In genomic region chr11:111083009-111083408, GRCm38 (mm10) we compare ENCODE assay signal across 25 mouse cellular contexts. TPM values are rescaled to one million over a fixed set of nuclear protein-coding genes. Genes with fewer than 3 reads are reported as not detected.
A peak's percentile ranks its signal among the peaks of the same experiment; 100 is the strongest.
DNase-seq lines count a peak whose midpoint lies in the region; ATAC-seq lines count a peak whose summit lies in the region.
"Had no signal": no experiment of that assay in that cellular context is flagged by ENCODE, and none has a peak within 500 bp of the region (broad histone marks: within the 10 kb centered on the region; RNA-seq: fewer than 3 reads in every experiment).

No protein-coding gene starts in this region.

- H3K4me1 ChIP-seq in intestine, embryonic 15.5 days (replicated peaks) = no peaks in the 10 kb centered on the region
- H3K4me1 ChIP-seq in intestine, embryonic 16.5 days (ENCODE audit: control insufficient read depth, insufficient read depth, low read length) = no peaks in the 10 kb centered on the region
- 0 out of 2 replicates have a peak, but pooled peaks cover 3% of the 10 kb centered on the region for H3K4me1 ChIP-seq in midbrain, embryonic 10.5 days
- H3K4me1 ChIP-seq: embryonic facial prominence, embryonic 13.5 days; embryonic facial prominence, embryonic 15.5 days; forebrain, embryonic 13.5 days; forebrain, embryonic 15.5 days had no signal

- 0 out of 2 replicates have a peak, but pooled peaks have one; percentile 42 for ATAC-seq in intestine, embryonic 15.5 days
- ATAC-seq in intestine, embryonic 16.5 days = no peak
- ATAC-seq in megakaryocyte, adult 5-6 weeks (ENCODE audit: poor library complexity, severe bottlenecking) = no peak
- ATAC-seq: activated CD4-positive, CD25-positive, alpha-beta regulatory T cell, adult 4 months; forebrain, embryonic 13.5 days; forebrain, embryonic 15.5 days; forebrain, postnatal 0 days; Patski had no signal

- no peaks in the 10 kb centered on the region for H3K36me3 ChIP-seq in intestine, embryonic 15.5 days
- H3K36me3 ChIP-seq in intestine, embryonic 16.5 days (ENCODE audit: control insufficient read depth, insufficient read depth, low read length) = no peaks in the 10 kb centered on the region
- no peaks in the 10 kb centered on the region for H3K36me3 ChIP-seq in midbrain, embryonic 10.5 days
- H3K36me3 ChIP-seq: embryonic facial prominence, embryonic 13.5 days; embryonic facial prominence, embryonic 15.5 days; forebrain, embryonic 15.5 days; G1E had no signal

- no peak overlapping the region for H3K9ac ChIP-seq in intestine, embryonic 15.5 days
- no peak overlapping the region for H3K9ac ChIP-seq in intestine, embryonic 16.5 days (ENCODE audit: low read depth, low read length)
- H3K9ac ChIP-seq: embryonic facial prominence, embryonic 13.5 days; embryonic facial prominence, embryonic 15.5 days; forebrain, embryonic 13.5 days; forebrain, embryonic 15.5 days; forebrain, postnatal 0 days had no signal

- no peak overlapping the region for H3K4me2 ChIP-seq in intestine, embryonic 15.5 days (replicated peaks)
- H3K4me2 ChIP-seq in intestine, embryonic 16.5 days (ENCODE audit: low read depth, low read length) = no peak overlapping the region
- H3K4me2 ChIP-seq: embryonic facial prominence, embryonic 13.5 days; embryonic facial prominence, embryonic 15.5 days; forebrain, embryonic 13.5 days; forebrain, embryonic 15.5 days had no signal

- H3K4me3 ChIP-seq in intestine, embryonic 15.5 days (replicated peaks) = no peak overlapping the region
- H3K4me3 ChIP-seq in intestine, embryonic 16.5 days (ENCODE audit: low read length) = no peak overlapping the region
- no peak overlapping the region for H3K4me3 ChIP-seq in midbrain, embryonic 10.5 days
- H3K4me3 ChIP-seq: embryonic facial prominence, embryonic 13.5 days; embryonic facial prominence, embryonic 15.5 days; erythroblast, embryonic 14.5 days; forebrain, embryonic 13.5 days; forebrain, embryonic 15.5 days had no signal

- H3K27me3 ChIP-seq in intestine, embryonic 15.5 days (replicated peaks) = no peaks in the 10 kb centered on the region
- H3K27me3 ChIP-seq in intestine, embryonic 16.5 days (replicated peaks; ENCODE audit: control insufficient read depth, insufficient read depth, low read length) = no peaks in the 10 kb centered on the region
- H3K27me3 ChIP-seq in midbrain, embryonic 10.5 days (ENCODE audit: low read depth, poor library complexity, severe bottlenecking) = no peaks in the 10 kb centered on the region
- H3K27me3 ChIP-seq: embryonic facial prominence, embryonic 13.5 days; embryonic facial prominence, embryonic 15.5 days; forebrain, embryonic 13.5 days; forebrain, embryonic 15.5 days had no signal

- no peak overlapping the region for H3K27ac ChIP-seq in intestine, embryonic 15.5 days
- H3K27ac ChIP-seq in intestine, embryonic 16.5 days (ENCODE audit: low read length) = no peak overlapping the region
- no peak overlapping the region for H3K27ac ChIP-seq in midbrain, embryonic 10.5 days (replicated peaks)
- H3K27ac ChIP-seq: embryonic facial prominence, embryonic 13.5 days; embryonic facial prominence, embryonic 15.5 days; forebrain, embryonic 13.5 days; forebrain, embryonic 15.5 days had no signal

- H3K9me3 ChIP-seq in intestine, embryonic 15.5 days = no peaks in the 10 kb centered on the region
- H3K9me3 ChIP-seq in intestine, embryonic 16.5 days (ENCODE audit: control insufficient read depth, low read length) = no peaks in the 10 kb centered on the region
- no peaks in the 10 kb centered on the region for H3K9me3 ChIP-seq in midbrain, embryonic 10.5 days (replicated peaks)
- H3K9me3 ChIP-seq: embryonic facial prominence, embryonic 13.5 days; embryonic facial prominence, embryonic 15.5 days; forebrain, embryonic 13.5 days; forebrain, embryonic 15.5 days had no signal

- WGBS in intestine, embryonic 15.5 days = 81% methylated on average over 2 of the region's 2 CpGs
- 82% methylated on average over 2 of the region's 2 CpGs for WGBS in intestine, embryonic 16.5 days
- 89% methylated on average over 2 of the region's 2 CpGs for WGBS in midbrain, embryonic 10.5 days

- peak; percentile 37 for DNase-seq in R1 (ENCODE audit: low read depth, low spot score)
- peak; percentile 91 for DNase-seq in fat pad, adult 2 months (ENCODE audit: extremely low read depth, low read depth, low spot score)
- DNase-seq in midbrain, embryonic 10.5 days (ENCODE audit: low spot score) = no peak
- no peak for DNase-seq in cerebellum, adult 18-20 months
- DNase-seq: adrenal gland, adult 2 months; adrenal gland, postnatal 10 days; adrenal gland, postnatal 25 days; cerebellum, adult 11 months; cerebellum, adult 2 months; cerebellum, adult 9-10 months; cerebellum, postnatal 14 days; cerebellum, postnatal 36 days; embryo, embryonic 11 days; forebrain, postnatal 0 days had no signal

RNA-seq across cellular contexts. Expression of gene Kcnj2, which starts 17.0 kb away (rescaled TPM):
- polyA plus RNA-seq in intestine, embryonic 15.5 days (2015; fragmentation: Nextera tagmentation; extraction: Ambion mirVana) = 1.4 and 1.5 TPM in 2 replicates
- 1.5 and 1.7 TPM in 2 replicates for polyA plus RNA-seq in intestine, embryonic 16.5 days (2015; fragmentation: Nextera tagmentation; extraction: Ambion mirVana)
- polyA plus RNA-seq in midbrain, embryonic 10.5 days (2016; fragmentation: Nextera tagmentation; extraction: Ambion mirVana) = 0.65 and 0.94 TPM in 2 replicates
- total RNA-seq in megakaryocyte, adult 5-6 weeks (2015) = 8.3 and 9.5 TPM in 2 replicates
- 19.9 and 25.0 TPM in 2 replicates for total RNA-seq in megakaryocyte, adult 5-6 weeks (2017)
- polyA plus RNA-seq: erythroblast, embryonic 14.5 days; G1E had no signal

Comparison
In these comparisons a context has a peak if more than half of its experiments do, and no peak if none do; other contexts are left out.
1. DNase-seq: peak in R1 (single experiment) and fat pad, adult 2 months (single experiment); none in midbrain, embryonic 10.5 days (single experiment) and cerebellum, adult 18-20 months (0 of 2).